Mouse (Mus musculus) heart, embryonic 14.5 days (tissue): Measurements from ENCODE around the gene Aatf. TPM values are rescaled to one million over a fixed set of nuclear protein-coding genes. Genes with fewer than 3 reads are reported as not detected.

ENCODE experiments used
- ATAC-seq: fragments of 200-750 bp; cut with Nextera tagmentation; 2 replicates; pipeline ENCODE4 v1.8.0; 2017; ENCODE audit warnings: low read depth, moderate TSS enrichment; ENCODE audit not compliant: insufficient number of reproducible peaks, insufficient read depth, low FRiP score
- H3K27ac ChIP-seq, 2 experiments: fragments of 200-500 bp in 1 of 2; fragments of 300-500 bp in 1 of 2; sonication (generic) in 1 of 2; replicated peaks in 1 of 2; 2 replicates each; pipeline ENCODE4 v1.5.1; 2012 to 2014; ENCODE audit warnings: low read depth in 2 of 2, low read length in 2 of 2, control low read depth in 1 of 2, mild to moderate bottlenecking in 1 of 2, mixed read lengths in 1 of 2; ENCODE audit not compliant: control insufficient read depth in 1 of 2, insufficient read depth in 1 of 2
- H3K27me3 ChIP-seq: fragments of 300-500 bp; sonication (generic); 2 replicates; pipeline ENCODE4 v1.6.1; 2014; ENCODE audit warnings: mild to moderate bottlenecking, low read length, control low read depth; ENCODE audit not compliant: control insufficient read depth, insufficient read depth
- H3K36me3 ChIP-seq: fragments of 300-500 bp; sonication (generic); 2 replicates; pipeline ENCODE4 v1.6.1; 2014; ENCODE audit warnings: mild to moderate bottlenecking, control low read depth, low read length, mixed read lengths; ENCODE audit not compliant: control insufficient read depth, insufficient read depth
- H3K4me1 ChIP-seq, 2 experiments: fragments of 200-500 bp in 1 of 2; fragments of 300-500 bp in 1 of 2; sonication (generic) in 1 of 2; 2 replicates each; pipeline ENCODE4 v1.6.1; 2012 to 2014; ENCODE audit warnings: low read length in 2 of 2, control low read depth in 1 of 2, mixed read lengths in 1 of 2; ENCODE audit not compliant: control insufficient read depth in 2 of 2, insufficient read depth in 2 of 2
- H3K4me2 ChIP-seq: fragments of 300-500 bp; sonication (generic); 2 replicates; pipeline ENCODE4 v1.6.1; 2014; ENCODE audit warnings: mild to moderate bottlenecking, low read length
- H3K4me3 ChIP-seq, 2 experiments: fragments of 200-500 bp in 1 of 2; fragments of 300-500 bp in 1 of 2; sonication (generic) in 1 of 2; 2 replicates each; pipeline ENCODE4 v1.5.1; 2012 to 2014; ENCODE audit warnings: low read length in 2 of 2, mild to moderate bottlenecking in 2 of 2, control low read depth in 1 of 2, low read depth in 1 of 2, moderate library complexity in 1 of 2; ENCODE audit not compliant: control insufficient read depth in 1 of 2, insufficient read depth in 1 of 2
- H3K9ac ChIP-seq: fragments of 300-500 bp; sonication (generic); 2 replicates; pipeline ENCODE4 v1.6.1; 2014; ENCODE audit warnings: mild to moderate bottlenecking, low read length
- H3K9me3 ChIP-seq: fragments of 300-500 bp; sonication (generic); 2 replicates; pipeline ENCODE4 v1.6.1; 2016; ENCODE audit warnings: low read length, control low read depth; ENCODE audit not compliant: control insufficient read depth
- WGBS: fragments of 180-500 bp; shearing (Covaris S2); extraction: QIAGEN DNeasy Blood & Tissue Kit; methylation state at CpG from one replicate; pipeline ENCODE4 v1.1.7; 2014; 5-methylcytosine and 5-hydroxymethylcytosine counted together
- polyA plus RNA-seq: library from polyadenylated mRNA; unstranded; fragments of >200 nt; fragmentation: Nextera tagmentation; extraction: Ambion mirVana; gene quantifications from 2 replicates; pipeline ENCODE4 v1.2.1, GENCODE M21; 2014

The Aatf gene
- polyA plus RNA-seq, 1 experiment from 2014 or later, result 23.8 TPM

DNA sequence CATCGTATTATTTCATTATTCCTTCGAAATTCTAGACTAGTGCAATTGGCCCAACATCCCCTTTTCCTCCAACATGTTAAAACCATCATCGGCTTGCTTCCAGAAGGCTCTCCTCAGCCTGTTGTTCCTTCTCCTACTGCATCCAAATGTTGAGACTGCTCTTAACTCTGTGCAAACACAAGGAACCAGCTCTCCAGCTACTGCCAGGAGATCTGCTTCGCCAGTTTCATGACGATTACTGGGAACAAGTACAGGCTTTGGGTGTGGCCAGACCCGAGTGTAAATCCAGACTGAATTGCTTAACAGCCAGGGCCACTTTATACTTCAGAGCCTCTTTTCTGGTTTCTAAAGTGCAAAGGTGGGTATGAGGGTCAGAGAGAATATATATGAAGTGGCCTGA, 124.0 kb downstream of the Aatf start:
- Histone ChIP-seq H3K27me3 (no peaks in the 10 kb centered on the region), H3K9me3 (no peaks in the 10 kb centered on the region), H3K4me1 (peaks cover 16 to 23% of the 10 kb centered on the region in 2 experiments), H3K9ac (no peak overlapping the region), H3K27ac (no peak overlapping the region), H3K36me3 (peaks cover 18% of the 10 kb centered on the region; the same call in 1 of the 2 replicates), H3K4me3 (no peak overlapping the region), H3K4me2 (no peak overlapping the region)
- no peak for ATAC-seq
- 60% methylated on average over 6 of the region's 6 CpGs for WGBS

DNA sequence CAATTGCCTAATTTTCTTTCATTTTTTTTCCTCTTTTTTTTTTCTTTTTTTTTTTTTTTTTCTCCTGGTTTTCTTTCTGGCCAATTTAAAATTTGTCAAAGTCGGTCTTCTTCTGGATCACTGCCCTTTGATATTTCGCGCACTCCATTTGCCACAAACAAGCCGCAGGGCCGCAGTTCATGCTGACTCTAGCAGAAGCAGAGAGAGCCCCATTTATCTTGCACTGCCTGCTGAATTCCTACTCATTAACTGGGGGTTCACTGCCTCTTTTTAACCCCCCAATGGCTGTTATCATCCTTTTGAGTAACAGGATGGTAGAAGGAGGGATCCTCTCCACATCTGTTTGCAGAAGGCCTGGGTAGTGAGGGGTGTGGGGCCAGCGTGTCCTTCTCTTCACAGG, 129.4 kb downstream of the Aatf start:
- WGBS, result 89% methylated on average over 6 of the region's 6 CpGs

DNA sequence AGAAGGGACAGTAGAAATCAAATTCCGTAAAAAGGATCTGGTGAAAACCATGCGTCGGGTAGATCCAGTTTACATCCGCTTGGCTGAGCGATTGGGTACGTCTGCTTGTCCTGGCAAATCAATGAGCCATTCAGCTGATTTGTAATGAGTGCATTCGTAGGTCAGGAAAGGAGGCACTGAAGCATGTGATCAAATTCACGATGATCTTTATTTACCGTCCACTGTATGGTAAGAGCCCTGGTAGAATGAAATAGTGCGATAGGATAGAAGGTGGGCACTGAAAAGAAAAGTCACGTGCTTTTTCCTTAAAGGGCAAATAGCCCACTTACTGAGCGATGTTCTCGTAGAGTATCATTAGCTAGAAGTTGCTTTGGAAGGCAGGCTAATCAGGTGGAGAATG, 130.9 kb downstream of the Aatf start:
- ATAC-seq, result no peak
- no peaks in the 10 kb centered on the region for H3K4me1 ChIP-seq
- no peaks in the 10 kb centered on the region for H3K9me3 ChIP-seq
- H3K4me2 ChIP-seq, result no peak overlapping the region
- H3K4me3 ChIP-seq, result no peak overlapping the region
- WGBS, result 89% methylated on average over 13 of the region's 13 CpGs
- peaks cover 25% of the 10 kb centered on the region for H3K36me3 ChIP-seq
- H3K27ac ChIP-seq, result no peak overlapping the region
- no peak overlapping the region for H3K9ac ChIP-seq
- H3K27me3 ChIP-seq, result no peaks in the 10 kb centered on the region

More for the DNA sequence above, 129.4 kb downstream of the Aatf start:
- no peak for ATAC-seq
- H3K4me3 ChIP-seq, result no peak overlapping the region
- peaks cover 25% of the 10 kb centered on the region for H3K36me3 ChIP-seq
- peaks cover 6 to 12% of the 10 kb centered on the region in 2 experiments for H3K4me1 ChIP-seq
- no peak overlapping the region for H3K9ac ChIP-seq
- no peaks in the 10 kb centered on the region for H3K27me3 ChIP-seq
- no peaks in the 10 kb centered on the region for H3K9me3 ChIP-seq
- H3K4me2 ChIP-seq, result no peak overlapping the region
- H3K27ac ChIP-seq, result no peak overlapping the region

DNA sequence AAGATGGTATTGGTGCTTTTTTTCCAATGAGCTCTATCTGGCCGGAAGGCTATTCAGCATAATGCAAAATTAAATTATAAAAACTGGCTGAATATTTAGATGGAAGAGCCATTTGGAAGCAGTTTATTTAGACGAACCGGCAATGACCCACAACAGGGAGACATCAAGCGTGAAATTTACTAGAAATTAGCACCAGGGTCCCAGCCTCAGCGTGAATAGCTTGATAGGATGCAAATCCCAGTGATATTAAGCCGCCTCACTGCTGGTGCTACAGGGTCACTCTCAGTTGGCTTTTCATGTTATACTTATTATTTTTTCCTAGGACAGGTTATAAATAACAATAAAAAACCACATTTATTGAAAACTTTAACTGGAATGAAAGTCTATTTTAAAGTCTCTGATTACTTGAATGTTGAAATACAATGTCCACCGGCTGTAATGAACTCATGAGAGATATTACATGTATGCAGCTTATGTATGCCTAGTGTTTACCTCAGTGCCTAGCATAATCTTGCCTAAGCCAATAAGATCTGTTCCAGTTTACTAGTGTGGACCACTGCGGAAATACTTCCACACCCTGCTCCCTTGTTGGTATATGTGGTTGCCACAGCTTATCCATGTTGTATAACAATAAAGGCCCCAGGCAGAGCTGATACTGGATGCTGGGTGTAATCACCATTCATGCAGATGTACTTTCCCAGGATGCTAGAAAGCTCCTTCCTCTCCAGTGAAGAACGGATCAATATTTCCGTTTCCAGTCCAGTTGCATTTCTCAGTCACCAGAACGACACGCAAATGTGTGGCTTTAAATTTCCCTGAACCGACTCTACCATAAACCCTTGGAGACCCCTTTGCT, 136.6 kb downstream of the Aatf start:
- Histone ChIP-seq H3K27ac (no peak overlapping the region), H3K36me3 (peaks cover 11% of the 10 kb centered on the region), H3K27me3 (no peaks in the 10 kb centered on the region), H3K4me1 (no peaks in the 10 kb centered on the region), H3K9ac (no peak overlapping the region), H3K9me3 (no peaks in the 10 kb centered on the region), H3K4me3 (no peak overlapping the region), H3K4me2 (no peak overlapping the region)
- WGBS, result 90% methylated on average over 13 of the region's 13 CpGs
- no peak for ATAC-seq

DNA sequence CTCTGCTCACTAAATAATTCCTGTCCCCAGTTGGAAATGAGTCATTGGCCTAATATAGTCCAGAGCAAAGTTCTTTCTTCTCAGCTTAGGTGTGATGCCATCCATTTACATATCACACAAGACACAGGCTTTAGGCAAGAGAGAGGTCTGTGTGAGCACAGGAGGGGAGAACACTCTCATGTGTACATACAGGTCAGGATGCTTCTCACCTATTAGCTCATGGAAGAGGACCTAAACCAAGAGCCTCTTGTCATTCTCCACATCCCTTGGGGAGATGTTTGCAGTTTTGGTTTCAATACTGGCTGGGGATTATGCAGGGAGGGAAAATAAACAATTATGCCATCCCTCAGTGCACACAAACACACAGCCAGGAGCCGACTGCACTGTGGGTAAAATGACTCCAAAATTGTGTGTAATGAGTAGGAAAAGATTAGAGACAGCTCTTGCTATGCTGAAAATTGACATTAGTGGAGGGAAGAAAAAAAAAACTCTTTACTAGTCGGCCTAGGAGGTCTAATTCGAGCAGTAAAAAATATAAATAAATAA, 137.3 kb downstream of the Aatf start:
- H3K36me3 ChIP-seq, result peaks cover 8% of the 10 kb centered on the region; the same call in 1 of the 2 replicates
- 79% methylated on average over 3 of the region's 3 CpGs for WGBS
- H3K27me3 ChIP-seq, result no peaks in the 10 kb centered on the region
- no peaks in the 10 kb centered on the region for H3K4me1 ChIP-seq
- H3K9ac ChIP-seq, result no peak overlapping the region
- H3K4me2 ChIP-seq, result no peak overlapping the region
- no peaks in the 10 kb centered on the region for H3K9me3 ChIP-seq
- no peak overlapping the region for H3K27ac ChIP-seq
- H3K4me3 ChIP-seq, result no peak overlapping the region
- ATAC-seq, result no peak

DNA sequence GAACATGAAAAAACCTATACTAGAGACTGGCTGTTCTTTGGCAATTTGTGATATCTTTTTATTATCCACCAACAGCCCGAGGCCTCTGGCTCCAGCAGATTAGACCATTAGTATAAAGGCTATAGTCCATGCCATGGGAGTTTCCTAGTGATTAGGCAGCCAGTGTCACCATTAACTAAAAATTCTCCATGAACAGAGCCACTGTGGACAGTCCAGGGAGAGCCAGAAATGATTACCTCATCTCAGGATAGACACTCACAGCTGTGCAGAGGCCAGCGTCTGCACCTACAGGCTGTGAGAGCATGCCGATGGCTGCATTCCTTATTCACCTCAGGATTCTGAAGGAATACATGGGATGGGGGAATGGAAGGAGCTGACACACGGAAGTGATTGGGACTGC, 140.2 kb downstream of the Aatf start:
- H3K4me1 ChIP-seq, result no peaks in the 10 kb centered on the region
- WGBS, result 80% methylated on average over 4 of the region's 4 CpGs
- H3K4me3 ChIP-seq, result no peak overlapping the region
- peaks cover 7% of the 10 kb centered on the region; the same call in 1 of the 2 replicates for H3K36me3 ChIP-seq
- no peaks in the 10 kb centered on the region for H3K27me3 ChIP-seq
- no peak overlapping the region for H3K9ac ChIP-seq
- H3K27ac ChIP-seq, result no peak overlapping the region
- no peak for ATAC-seq
- H3K4me2 ChIP-seq, result no peak overlapping the region
- H3K9me3 ChIP-seq, result no peaks in the 10 kb centered on the region
